Mouse (Mus musculus) kidney, adult 2 months (tissue): ENCODE measurements around the gene C130050O18Rik.

Source experiments
- CTCF ChIP-seq: fragments of 200-500 bp; conservative IDR thresholded peaks from 2 replicates; pipeline ENCODE4 v1.5.1; 2011; ENCODE audit warnings: low read depth, mild to moderate bottlenecking, control low read depth, low read length, moderate library complexity, mixed read lengths; ENCODE audit not compliant: insufficient read depth, insufficient read length
- POLR2A ChIP-seq: fragments of 200-500 bp; IDR thresholded peaks from one replicate; pipeline ENCODE4 v1.6.1; 2011; ENCODE audit warnings: low read depth, low read length, control low read depth

DNA sequence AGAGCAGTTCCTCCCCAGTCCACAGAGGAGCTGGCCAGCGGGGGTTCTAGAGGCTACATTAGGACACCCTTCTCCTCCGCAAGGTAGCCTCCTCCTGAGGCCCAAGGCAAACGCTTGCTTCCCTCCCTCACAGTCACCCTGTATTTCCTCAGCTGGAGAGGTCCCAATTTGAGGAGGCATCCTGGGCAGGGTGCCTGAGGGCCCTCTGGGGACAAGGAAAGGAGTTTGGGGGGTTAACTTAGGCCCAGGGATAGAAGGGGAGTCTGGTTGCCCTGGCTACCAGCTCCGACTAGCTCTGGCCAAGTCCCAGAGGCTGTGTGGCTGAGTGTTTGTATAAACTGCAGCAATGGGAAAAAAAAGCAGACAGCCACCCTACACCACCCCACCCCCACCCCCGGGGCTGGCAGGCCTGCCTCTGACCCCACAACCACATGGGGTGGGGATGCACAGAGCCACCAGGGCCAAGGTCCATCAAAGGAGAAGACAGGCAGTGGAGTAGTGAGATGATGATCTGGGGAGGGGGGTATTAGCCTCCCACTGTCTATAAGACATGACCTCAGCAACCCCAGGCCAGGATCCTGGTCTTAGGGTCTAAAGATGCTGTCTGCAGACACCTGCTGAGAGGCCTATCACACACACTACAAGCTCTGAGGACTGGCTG, 40.0 kb upstream of the C130050O18Rik start:
- TF ChIP-seq CTCF (no peak), POLR2A (no peak)
